Mouse (Mus musculus) gastrocnemius, postnatal 4 days (tissue): ENCODE results near the gene Pdik1l. TPM values are rescaled to one million over a fixed set of nuclear protein-coding genes. Genes with fewer than 3 reads are reported as not detected.
"Not testable (repeated sequence)": the region's sequence is repeated elsewhere in the genome, so short reads cannot be mapped to it uniquely, and the experiment has no call there.

Experiments used
- DNase-seq, 2 experiments: peaks; one replicate each; pipeline ENCODE4 v3.0.0; 2021 to 2022; ENCODE audit warnings: low spot score in 2 of 2, mixed read lengths in 2 of 2
- total RNA-seq, 2 experiments: library from RNA; stranded (reverse); gene quantifications; 2 replicates each; pipeline ENCODE4 v1.2.3; 2021

The Pdik1l gene
- total RNA-seq, 2 experiments from 2014 or later = 10.4 to 11.8 TPM

DNA sequence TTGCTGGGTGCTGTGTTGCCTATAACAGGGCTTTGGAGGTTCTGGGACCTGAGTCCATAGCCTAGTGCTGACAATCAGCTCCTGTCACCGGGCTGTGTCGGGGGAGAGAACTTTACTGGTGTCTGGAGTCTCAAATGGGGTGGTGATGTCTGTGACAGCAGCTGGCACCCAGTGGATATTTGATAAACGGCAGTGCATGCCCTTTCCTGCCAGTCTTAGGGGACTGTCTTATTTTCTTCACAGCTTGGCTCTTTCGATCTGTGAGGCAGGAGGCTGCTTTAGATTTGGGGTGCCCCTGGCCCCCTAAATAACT is 11.8 kb upstream of the Pdik1l start:
- no peak for DNase-seq

DNA sequence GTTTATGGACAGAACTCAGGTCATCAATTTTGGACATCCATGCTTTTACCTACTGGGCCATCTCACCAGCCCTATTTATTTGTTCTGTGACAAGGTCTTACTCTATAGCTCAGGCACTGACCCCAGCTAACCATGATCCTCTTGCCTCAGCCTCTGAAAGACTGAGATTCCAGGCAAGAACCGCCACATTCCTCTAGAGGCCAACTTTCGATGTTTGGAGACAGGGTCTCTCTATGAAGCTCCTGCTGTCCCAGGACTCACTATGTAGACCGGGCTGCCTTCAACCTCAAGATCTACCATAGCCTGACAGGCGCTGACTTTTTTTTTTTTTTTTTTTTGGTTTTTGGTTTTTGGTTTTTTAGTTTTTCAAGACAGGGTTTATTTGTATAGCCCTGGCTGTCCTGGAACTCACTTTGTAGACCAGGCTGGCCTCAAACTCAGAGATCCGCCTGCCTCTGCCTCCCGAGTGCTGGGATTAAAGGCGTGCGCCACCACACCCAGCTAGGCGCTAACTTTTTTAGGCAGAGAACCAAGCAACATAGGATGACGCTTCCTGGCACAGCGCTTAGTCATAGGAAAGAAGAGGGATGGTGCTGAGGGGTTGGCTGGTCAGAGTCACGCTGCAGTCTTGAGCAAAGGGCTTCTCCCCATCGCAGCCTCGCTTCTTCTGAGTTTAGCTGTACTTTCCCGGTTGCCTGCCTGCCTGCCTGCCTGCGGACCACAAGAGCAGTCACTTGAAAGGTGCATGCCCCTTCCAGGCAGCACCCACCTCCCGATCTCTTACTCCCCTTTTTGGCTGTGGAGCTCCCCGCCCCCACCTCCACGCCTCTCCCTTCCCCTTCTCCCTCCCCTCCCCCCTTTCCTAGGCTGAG is 11.2 kb upstream of the Pdik1l start:
- no peak for DNase-seq

DNA sequence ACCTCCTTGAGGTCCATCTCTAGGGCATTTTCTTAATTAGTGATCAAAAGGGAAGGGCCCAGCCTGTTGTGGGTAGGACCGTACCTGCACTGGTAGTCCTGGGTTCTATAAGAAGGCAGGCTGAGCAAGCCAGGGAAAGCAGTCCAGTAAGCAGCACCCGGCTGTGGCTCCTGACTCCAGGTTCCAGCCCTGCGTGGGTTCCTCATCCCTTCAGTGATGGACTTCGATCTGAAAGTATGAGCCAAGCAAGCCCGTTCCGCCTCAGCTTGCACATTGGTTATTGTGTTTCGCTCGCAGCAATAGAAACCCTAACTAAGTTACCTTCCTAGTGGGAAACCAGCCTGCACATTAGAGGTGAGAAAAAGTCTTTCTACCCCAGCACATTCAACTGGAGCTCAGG is 9.7 kb upstream of the Pdik1l start:
- DNase-seq = no peak

DNA sequence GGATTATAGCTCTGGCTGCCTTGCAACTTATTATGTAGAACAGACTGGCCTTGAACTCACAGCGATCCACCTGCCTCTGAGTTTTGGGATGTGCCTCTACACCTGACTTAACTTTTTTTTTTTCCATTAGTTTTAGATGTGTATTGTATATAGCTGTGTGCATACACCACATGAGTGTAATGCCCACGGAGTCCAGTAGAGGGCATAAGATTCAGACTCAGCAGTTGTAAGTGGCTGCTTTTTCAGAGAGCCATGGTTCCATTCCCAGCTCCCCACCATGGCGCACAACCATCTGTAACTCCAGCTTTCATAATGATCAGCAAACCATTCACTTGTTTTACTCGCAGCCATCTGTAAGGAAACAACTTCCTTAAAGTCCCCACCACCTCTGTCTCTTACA is 8.8 kb upstream of the Pdik1l start:
- no peak for DNase-seq

DNA sequence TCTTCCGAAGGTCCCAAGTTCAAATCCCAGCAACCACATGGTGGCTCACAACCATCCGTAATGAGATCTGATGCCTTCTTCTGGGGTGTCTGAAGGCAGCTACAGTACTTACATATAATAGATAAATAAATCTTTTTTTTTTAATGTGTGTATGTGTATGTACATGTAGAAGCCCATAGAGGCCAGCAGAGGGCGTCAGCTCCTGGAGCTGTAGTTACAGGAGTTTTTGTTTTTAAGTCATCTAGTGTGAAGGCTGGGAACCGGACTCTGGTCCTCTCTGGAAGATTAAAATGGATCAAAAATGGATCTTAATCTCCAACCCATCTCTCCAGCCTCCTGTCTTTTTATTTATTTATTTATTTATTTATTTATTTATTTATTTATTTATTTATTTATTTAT is 8.4 kb upstream of the Pdik1l start:
- DNase-seq = not testable (repeated sequence)

DNA sequence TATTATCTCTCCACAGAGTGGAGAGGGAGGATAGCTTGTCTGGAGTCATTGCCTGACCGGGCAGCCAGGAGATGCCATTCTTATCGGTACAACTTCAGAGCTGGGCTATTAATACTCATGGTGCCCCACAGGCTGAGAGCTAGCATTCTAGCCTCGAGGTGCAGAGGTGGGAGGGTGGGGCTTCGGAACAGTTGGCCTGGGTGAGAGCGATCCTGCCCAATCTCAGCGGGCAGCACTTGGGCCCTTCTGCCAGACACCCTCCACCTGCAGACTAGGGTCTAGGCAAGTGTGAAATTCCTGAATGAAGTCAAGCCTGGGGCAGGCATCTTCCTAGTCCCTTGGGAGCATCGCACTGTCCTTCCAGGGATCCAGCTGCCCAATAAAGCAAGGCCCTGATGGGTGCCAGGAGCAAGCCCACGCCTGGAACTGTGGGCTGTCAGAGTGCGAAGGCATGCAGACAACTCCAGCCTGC is 6.0 kb upstream of the Pdik1l start:
- no peak for DNase-seq

DNA sequence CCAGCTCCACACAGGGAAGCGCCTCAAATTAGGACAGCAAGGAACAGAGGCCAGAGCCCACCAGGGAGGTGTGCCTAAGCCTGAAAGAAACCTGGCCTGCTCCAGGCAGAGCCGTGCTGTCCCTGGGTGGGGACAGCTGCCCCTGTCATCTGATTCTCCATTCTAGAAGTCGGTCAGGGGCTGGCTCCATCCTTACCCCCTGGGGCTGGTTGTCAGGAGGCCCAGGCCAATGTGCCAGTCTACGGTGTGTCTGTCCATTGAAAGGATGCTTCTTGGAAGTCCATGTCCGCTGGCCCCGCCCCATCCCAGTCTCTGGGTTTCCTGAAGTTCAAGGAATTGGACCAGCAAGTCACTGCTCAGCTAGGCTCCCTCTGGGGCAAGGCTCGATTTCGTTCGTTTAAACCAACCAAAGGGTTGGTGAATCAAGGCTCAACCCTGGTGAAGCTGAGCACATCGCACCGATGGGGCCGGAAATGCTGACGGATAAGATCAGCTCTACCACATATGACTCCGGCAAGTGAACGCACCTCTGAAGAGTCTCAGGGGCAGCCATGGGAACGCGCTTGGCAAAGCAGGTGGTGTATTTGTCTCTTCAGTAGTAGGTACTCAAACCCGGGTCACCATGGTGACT is 5.5 kb upstream of the Pdik1l start:
- DNase-seq = no peak

DNA sequence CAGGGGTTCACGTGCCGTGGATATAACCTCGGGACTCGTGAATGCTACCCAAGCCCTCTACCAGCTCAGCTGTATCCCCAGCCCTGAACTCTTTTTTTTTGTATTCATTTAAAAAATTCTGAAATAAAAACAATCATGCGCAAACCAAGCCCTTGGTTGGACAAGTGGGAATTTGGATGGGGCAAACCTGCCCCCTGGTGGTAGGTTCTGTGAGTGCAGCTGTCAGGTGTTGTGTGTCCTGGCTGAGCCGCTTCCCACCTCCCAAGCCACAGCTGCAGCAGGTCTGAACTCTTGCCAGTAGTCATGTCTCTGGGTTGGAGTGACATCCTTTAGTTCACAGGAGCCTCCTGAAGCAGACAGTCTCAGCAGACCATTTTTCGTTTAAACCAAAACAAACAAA is 4.4 kb upstream of the Pdik1l start:
- peak in 1 of 2 experiments; percentile 73 for DNase-seq

DNA sequence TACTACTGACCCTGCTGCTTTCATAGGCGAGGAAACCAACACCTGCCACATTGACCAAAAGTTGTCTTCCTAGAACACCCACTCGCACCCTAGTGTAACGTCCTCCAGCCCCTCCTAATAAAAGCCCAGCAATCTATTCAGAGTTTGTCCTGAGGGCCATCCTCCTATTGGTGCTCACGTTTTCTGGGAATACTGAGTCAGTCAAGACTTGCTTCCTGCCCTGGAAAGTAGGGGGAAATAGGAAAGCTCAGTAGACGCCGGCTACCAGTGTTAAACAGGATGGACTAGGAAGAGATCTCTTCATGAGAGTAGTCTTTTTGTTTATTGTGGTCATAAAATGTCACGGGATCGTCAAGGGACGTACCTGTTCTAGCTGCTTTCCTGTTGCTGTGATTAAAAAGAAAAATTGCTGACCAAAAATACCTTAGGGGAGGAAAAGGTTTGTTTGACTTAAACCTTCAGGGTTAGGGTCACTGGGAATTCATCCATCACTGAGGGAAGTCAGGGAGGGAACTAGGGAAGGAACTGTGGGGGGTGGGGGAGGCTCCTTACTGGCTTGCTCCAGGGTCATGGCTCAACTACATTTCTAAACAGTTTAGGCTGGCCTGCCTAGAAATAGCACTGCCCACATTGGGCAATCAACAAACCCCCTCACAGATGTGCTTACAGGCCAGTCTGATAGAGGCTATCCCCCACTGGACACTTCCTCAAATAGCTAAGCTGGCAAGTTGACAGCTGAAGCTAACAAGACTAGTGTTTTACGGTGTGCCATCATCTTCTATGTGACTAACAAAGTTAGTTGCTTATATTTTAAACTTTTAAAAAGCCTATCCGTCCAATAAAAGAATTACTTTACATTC is 932 bp upstream of the Pdik1l start:
- no peak for DNase-seq

DNA sequence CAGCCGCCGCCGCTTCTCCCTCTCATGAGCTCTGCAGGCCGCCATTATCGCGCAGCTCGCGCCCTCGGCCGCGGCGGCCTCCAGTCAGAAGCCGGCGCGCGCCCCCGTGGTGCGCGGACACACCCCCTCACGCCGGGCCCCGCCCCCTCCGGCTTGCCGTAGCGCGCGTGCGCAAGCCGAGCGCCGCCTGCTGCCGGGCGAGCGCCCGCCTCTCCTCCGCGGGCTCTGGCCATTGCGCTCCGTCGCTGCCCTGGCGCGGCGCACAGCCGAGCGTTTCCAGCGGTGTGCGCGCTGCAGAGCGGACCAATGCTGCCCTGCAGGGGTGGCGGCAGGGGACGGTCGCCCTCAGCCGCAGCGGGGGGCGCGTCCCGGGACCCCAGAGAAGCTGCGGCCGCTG is 529 bp downstream of the Pdik1l start:
- DNase-seq = peak; percentile 97 to 99

DNA sequence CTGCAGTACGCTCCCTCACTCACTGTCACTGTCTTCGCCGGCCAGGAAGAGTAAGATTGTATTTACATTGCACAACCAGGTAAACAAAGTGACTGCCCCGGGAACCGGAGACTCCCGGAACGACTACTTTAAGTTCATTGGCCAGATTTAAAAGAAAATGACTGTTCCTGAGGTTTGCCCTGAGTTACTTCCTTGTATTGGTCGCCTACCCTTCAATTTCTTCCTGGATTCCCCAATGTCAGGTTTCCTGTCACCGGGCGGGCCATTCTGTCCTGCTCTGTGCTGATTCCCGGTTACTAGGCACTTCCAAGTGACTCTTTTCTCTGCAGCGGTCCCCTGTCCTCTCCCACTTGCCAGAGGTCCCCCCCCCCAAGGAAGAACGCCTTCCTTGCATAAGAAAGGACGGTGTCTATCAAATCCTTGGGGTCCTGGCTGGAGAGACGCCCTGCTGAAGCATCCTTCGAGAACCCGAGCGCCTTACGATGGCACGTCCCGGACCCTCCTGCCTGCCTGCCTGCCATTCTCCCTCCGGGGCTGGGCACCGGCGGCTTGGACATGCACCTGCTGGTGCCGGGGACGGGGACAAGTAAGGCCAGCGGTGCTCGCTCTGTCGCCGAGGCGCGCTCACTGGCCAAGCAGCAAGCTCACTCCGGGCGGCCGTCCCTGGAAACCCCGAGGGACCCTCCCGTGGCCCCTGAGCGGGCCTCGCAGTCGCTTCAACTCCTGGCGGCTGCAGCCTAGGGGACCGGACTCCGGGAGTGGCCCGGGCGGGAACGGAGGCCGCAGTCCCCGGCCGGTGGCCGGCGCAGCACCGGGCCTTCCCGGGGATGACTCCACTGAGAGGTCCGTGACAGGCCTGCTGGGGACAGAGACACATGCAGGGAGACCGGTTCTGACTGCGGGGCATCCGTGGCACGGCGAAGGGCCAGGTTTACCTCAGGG is 1.2 kb downstream of the Pdik1l start:
- DNase-seq = peak in 1 of 2 experiments; percentile 26

DNA sequence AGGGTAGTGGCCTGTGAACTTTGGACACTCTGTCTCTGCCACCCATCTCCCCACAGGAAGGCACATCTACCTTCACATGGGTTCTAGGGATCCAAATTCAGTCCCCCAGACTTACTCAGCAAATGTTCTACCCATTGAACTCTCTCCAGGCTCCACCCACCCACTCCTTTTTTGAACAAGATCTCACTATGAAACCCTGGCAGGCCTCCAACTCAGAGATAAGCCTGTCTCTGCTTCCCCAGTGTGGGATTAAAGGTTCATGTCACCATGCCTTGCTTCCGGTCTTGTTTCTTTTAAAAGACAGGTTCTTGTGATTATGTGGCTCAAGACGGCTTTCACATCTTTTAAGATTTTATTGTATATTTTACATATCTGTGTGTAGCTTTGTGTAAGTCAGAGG is 2.8 kb downstream of the Pdik1l start:
- no peak for DNase-seq

DNA sequence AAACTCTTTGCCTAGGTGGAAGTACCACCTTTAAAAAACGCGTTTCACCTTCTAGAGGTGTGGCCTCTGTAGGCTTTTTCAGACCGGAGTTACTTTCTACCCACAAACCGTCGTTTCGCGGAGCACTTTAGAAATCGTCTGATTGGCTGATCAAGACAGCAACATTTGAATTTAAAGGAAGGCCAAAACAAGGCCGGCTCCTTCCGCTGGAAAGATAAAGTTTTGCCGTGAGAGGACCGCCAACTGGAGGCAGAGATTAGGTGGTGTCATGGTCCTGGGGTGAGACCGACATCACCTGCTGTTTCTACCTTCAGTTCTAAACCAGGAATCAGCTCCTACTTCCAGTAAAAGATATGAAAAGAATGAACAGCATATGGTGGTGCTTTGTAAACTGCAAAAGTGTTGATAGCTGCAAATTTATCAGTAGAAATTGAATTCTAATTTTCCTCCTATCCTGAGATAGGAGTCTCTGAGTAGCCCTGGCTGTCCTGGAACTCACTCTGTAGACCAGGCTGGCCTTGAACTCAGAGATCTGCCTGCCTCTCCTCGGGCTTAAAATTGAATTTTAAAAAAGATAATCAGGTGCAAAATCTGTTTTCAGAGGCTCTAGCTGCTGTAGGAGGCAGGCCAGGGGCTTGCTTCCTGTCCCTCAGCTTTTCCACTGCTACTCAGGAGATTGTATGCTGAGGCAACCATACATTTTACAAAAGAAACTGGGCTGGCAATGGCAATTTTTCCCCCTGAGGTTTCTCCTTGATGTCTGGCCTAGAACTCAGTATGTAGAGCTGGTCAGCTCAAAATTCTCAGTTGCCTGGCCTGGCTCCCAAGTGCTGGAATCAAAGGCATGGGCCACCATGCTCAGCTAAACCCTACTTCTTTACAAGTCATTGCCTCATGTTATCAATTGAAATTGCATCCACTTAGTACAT is 14.0 kb downstream of the Pdik1l start:
- DNase-seq = no peak

DNA sequence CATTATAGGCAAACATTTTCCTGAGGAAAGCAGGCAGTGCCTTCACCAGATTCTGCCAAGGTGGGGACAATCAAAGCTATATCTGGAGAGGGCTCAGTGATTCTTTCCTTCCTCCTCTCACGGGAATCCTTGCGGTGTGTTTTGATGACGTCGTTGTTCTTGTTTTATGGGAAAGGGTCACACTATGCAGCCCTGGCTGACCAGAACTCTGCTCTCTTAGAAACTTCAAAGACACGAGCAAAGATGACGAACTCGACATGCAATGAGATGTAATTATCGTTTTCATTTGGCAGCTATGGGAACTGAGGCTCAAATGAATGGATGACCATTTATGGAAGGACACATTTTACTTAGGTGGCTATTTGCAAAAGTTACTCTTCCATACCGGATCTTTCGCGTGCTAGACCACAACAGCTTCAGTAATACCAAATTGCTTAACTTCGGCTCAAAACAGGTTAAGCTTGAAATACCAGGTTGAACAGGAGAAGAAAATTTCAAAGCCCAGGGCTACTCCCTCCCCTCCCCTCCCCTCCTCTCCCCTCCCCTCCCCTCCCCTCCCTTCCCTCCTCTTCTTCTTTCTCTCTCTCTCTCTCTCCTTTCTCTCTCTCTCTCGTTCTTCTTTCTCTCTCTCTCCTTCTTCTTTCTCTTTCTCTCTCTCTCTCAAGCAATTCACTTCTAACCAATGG is 14.8 kb downstream of the Pdik1l start:
- DNase-seq = no peak

DNA sequence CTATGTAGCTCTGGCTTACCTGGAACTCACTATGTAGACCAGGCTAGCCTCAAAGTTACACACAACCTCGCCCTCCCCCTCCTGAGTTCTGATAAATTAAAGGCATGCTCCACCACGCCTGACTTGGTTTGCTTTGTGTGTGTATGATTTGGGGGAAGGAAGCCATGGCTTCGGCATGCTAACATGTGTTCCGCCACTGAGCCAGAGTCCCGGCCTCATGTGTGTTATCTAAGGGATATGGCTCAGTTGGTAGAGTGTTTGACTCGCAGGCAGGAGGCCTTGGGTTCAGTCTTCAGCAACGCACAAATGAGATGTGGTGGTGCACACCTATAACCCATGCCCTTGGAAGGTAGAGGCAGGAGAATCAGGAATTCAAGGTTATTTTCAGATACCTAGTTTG is 15.7 kb downstream of the Pdik1l start:
- no peak for DNase-seq

DNA sequence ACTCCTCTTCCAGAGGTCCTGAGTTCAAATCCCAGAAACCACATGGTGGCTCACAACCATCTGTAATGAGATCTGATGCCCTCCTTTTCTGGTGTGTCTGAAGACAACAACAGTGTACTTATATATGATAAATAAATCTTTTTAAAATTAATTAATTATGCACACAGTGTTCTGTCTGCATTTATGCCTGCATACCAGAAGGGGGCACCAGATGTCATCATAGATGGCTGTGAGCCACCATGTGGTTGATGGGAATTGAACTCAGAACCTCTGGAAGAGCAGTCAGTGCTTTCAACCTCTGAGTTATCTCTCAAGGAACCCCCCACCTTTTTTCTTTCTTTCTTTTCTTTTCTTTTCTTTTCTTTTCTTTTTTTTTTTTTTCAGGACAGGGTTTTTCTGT is 18.1 kb downstream of the Pdik1l start:
- not testable (repeated sequence) for DNase-seq

DNA sequence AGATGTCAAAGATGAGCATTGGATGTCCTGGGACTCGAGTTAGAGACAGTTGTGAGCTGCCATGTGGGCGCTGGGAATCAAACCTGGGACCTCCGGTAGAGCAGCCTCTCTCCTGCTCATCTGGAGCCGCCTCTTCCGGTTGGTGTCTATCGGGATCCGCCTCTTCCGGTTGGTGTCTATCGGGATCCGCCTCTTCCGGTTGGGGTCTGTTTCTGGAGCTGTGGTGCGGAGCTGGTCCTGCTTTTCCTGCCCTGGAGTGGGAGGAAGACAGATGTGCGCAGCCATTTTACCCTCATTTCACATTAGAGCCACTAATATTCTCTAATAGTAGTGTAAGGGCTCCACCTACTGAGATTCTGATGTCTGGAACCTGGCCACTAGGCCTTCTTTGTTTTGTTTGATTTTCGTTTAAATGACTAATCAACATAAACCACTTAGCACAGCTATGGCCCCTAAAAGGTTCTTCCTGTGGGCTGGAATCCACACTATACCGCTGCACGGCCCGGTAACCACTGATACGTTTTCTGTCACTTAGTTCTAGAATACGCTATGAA is 19.5 kb downstream of the Pdik1l start:
- no peak for DNase-seq

DNA sequence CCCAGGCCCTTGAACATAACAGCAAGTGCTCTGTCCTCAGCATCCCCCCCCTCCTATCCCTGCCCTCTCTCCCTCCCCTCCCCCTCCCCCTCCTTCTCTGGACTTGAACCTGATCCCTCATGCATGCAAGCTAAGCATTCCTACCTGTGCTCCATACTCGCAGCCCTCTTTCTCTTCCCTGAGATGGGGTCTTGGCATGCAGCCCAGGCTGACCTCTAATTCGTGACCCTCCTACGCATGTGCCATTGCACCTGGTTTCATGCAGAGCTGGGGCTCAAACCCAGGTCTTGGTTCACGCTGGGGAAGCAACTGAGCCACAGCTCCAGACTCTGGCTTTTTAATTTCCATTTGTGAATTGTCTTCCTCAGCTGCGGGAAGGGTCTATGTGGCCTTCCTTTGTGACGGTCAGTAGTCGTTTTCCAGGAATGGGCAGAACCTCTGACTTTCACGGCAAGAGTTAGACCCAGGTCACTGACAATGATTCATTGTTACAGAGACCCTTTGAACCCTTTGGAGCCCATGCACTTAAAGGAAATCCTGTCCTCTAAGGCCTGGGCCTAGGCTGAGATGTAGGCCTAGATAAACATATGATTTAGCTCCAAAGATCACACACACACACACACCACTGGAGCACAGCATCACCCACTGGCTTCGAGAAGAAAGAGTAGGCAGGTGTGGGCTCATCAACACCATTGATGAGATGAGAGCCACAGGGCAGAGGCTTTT is 21.7 kb downstream of the Pdik1l start:
- DNase-seq = no peak
